Mouse (Mus musculus) CD4-positive, CD25-positive, alpha-beta regulatory T cell, adult 2 months (primary cell): Measurements from ENCODE around the gene 3100002H09Rik.

Source experiments
- DNase-seq: peaks from one replicate; pipeline ENCODE4 v3.0.0-alpha.2; 2012; ENCODE audit warnings: low read depth, low spot score

3100002H09Rik gene

DNA sequence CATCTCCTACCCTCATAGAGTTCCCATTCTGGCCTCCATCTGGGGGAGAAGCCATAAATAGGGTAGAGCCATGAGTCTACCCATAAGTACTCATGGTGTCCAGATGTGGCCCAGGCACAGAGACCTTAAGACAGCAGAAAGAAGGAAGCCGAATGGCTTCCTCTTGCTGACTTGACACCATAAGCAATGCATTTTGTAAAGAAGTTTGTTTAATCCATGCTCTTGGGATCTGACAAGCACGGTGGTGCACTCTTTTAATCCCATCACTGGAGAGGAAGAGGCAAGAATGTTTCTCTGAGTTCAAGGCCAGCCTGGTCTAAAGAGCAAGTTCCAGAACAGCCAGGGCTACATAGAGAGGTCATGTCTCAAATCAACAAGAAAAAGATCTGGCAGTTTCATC lies at the start of gene 3100002H09Rik:
Gene 3100002H09Rik (minus strand): TSS at position 101 of the 400 bp plus-strand sequence.
- no peak for DNase-seq

DNA sequence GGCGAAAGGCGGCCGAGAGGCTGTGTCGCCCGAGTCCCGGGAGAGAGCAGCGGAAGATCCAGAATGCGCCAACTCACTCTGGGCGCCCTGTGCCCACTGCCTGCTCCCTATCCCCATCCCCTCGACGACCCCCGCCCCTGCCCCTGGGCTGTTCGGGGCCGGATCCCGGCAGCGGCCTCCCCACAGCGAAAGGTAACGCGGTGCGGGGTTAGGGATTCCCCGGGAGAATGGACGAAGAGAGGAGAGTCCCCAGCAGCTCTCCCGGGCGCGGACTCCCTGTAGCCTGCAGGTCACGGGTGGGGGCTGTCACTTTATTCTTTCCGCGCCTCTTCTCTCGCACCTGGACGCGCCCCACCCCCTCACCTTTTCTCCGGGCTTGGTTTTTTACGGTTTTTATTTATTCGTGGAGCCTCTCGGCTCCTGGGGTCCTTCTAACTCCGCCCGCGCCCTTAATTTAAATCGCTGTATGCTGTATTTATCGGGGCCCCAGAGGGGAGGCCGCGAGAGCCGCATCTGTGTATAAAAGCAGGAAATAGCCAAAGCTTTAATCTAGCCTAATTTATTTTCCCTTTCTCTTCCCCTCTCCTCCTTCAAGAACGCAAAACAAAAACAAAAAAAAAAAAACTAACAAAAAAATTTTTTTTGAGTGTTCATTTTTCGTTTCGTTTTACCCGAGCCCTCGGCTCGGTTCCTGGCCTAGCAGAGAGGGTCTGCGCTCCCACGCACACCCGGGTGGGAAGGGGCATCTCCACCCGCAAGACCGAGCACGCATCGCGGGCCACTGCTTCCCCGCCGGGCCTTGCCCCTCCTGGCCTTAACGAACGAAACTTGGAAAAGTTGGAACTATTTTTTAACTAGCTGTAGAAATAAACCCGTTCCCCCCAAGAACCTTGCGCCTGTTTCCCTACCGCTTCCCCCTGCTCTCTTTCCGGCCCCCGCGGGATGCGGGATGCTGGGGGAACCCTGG lies 48.9 kb upstream of the 3100002H09Rik start:
- DNase-seq, result no peak

DNA sequence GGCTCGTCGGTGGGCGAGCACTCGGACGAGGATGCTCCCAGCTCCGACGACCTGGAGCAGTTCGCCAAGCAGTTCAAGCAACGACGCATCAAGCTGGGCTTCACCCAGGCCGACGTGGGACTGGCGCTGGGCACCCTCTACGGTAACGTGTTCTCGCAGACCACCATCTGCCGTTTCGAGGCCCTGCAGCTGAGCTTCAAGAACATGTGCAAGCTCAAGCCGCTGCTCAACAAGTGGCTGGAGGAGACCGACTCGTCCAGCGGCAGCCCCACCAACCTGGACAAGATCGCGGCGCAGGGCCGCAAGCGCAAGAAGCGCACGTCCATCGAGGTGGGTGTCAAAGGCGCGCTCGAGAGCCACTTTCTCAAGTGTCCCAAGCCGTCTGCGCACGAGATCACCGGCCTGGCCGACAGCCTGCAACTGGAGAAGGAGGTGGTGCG lies 47.8 kb upstream of the 3100002H09Rik start:
- DNase-seq, result peak; percentile 17

DNA sequence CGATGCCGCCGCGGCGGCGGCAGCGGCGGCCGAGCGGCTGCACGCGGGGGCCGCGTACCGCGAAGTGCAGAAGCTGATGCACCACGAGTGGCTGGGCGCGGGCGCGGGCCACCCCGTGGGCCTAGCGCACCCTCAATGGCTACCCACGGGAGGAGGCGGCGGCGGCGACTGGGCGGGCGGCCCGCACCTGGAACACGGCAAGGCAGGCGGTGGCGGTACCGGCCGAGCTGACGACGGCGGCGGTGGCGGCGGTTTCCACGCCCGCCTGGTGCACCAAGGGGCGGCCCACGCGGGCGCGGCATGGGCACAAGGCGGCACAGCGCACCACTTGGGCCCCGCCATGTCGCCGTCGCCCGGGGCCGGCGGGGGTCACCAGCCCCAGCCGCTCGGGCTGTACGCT lies 47.2 kb upstream of the 3100002H09Rik start:
- peak; percentile 34 for DNase-seq

DNA sequence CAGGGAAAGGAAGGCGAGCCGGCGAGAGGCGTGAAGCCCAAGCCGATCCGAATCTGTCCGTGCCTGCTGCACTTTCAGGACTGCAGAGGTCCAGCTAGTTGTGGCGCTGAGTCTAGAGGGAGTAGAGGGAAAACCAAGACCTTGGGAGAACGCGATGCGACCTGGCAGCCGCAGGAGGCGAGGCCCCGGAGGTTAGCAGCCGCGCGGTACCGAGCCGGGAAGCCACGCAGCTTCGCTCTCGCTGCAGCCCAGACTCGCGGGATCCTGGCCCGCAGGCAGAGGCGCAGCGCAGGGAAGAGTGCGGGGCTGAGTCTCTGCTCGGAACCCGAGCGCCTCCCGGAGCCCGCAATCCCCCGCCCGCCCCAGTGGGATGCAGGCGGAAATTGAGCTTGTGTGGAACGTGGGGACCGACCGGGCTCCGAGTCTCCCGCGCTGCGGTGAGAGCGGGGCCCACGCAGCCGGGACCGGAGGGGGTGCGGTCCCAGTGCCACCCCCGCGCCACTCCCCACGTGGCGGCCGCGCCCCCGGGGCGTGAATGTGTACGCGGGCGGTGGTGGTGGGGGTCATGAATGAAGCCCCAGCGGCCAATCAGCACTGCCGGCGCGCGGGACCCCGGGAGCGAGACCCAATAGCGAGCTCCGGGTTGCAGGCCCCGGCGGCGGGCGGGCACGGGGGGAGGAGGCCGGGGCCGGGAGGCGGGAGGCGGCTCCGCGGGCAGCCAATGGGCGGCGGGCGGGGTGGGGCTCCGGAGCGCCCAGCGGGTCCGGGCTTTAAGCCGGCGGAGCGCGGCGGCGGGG lies 46.4 kb upstream of the 3100002H09Rik start:
- DNase-seq, result peak; percentile 65

DNA sequence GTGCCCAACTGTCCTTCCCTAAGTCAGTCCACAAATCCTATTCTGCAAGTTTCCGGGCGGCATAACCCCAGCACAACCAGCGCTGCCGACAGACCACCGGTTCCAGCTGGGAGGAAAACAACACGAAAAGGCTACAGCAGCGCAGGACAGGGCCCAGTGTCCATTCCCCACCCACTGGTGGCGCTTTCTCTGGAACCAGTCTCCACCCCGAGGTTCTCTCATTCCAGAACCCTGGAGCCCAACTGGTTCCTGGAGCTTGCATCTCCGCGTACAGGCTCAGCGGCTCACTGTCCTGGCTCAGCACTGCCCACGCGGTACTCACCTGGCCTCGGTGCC lies 45.9 kb upstream of the 3100002H09Rik start, which contains the start of gene Pou3f1:
Gene Pou3f1 (plus strand): TSS at position 290 of the 336 bp plus-strand sequence.
- DNase-seq, result no peak

DNA sequence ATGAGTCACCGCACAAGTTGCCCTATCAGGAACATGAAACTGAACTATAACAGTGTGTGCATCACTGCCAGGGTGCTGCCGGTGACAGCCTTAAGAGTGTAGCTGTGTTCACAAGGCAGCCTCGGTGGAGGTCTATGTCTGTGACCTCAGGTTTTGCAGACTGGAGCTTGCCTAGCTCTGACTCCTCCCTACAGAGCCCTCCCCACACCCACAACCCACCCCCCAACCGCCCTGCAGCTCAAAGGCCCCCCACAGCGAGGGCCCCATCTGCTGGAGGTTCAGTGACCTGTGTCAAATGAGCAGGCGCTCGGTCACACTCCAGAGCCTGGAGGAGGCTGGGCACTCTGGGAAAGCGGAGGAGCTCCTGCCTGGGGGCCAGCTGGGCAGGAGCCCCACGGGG lies 42.3 kb upstream of the 3100002H09Rik start:
- DNase-seq, result no peak

DNA sequence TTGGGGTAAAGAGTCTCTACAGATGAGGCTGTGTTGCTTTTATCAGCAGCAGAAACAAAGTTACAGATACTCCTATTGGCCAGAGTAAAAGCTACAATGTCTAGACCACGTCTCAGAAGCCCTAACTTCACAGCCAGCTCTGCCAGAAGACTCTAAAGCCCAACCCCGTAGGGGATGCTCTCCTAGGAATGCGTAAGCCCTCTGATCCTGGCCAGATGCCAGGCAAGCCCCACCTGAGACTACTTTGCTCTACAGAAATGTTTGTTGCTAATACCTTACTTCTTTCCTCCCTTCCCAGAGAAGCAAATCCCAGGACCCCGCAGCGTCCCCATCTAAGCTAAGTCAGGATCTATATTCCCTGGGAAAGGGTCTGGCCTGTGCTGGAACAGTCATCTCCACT lies 37.3 kb upstream of the 3100002H09Rik start:
- no peak for DNase-seq

DNA sequence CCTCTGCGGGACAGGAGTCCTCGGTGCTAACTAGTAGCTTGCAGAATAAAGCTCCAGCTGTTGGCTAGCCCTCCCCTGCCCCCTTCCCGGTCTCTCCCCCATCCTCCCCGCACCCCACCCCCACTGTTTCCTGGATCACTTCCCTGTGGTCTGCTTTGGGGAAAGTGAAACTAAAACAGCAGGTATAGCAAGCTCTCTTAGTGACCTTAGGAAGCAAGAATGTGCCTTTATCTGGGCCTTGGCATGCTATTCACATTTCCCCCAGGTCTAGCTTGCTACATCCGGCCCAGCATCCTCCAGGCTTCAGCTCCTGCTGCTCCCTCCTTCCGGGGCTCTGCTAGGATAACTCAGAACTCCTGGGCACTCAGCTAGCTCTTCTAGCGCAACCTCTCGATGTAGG lies 36.0 kb upstream of the 3100002H09Rik start:
- DNase-seq, result no peak

DNA sequence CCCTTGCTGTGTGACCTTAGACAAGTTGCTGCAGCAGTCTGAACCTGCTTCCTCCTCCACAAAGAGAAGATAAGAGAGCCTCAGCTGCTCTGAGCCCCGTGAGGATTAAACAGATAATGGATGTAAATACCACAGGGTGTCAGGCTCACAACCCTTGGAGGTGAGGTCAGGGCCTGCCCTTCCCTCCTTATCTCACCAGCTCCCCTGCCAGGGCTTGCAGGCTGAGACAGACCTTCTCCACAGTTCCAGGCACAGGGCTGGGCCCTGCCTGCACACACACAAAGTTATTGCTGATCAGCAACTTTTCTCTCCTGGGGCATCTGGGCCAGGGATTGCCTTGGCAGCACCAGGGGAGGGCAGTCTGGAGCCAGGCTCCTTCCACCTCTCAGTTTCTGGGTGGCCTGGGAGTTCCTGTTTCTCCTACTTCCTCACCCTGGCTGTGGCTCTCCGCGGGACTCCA lies 34.4 kb upstream of the 3100002H09Rik start:
- no peak for DNase-seq

DNA sequence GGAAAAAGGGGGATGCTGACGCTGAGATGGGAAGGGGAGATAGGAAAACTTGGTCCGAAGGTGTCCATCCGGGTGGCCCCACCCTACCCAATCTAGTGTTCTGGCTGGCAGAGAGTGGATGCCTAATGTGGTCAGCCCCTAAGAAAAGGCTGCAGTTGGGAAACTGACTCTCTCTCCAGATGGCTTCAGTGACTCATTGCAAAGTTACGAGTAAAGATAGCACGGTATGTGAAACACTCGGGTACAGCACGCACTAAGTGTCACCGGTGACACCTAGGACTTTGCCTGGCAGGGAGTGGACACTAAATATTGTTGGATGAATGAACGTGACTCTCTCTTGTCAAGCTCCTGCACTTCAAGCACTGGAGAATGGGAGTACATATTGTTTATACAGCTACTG lies 33.3 kb upstream of the 3100002H09Rik start:
- DNase-seq, result no peak

DNA sequence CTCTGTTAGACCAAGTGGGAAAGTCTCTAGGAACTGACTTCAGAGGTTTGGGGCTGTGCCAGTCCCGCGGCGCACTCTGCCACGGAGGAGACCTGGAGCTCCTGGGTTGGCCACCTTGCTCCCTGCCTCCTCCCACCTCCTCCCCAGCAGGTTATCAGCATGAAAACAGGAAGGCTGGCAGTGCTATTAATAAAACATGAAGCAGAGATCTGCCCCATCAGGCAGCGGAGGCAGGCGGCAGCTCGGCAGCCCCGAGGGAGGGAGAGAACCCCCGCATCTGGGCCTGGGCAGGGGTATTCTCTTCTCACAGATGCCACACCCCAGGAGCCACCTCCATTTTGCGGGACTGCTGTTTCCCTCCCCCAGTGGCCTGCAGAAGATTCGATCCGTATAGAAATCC lies 29.1 kb upstream of the 3100002H09Rik start:
- DNase-seq, result no peak

DNA sequence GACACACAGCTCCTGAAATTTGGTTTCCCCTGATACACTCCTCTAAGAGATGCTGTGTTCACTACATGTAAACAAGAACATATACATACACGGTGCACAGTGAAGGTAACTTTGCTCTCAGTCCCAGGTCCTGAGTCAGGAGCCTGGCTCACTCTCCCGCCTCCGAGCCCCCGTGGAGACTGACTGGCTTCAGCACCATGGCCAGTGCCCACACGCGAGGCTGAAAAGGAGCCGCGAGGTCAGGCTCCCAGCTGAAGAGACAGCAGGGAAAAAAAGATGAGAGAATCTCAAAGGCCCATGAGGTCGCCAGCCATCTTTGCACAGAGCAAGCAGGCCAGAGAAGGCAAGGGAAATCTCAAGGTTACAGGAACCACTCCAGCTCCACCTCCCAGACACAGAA lies 22.7 kb upstream of the 3100002H09Rik start:
- no peak for DNase-seq

DNA sequence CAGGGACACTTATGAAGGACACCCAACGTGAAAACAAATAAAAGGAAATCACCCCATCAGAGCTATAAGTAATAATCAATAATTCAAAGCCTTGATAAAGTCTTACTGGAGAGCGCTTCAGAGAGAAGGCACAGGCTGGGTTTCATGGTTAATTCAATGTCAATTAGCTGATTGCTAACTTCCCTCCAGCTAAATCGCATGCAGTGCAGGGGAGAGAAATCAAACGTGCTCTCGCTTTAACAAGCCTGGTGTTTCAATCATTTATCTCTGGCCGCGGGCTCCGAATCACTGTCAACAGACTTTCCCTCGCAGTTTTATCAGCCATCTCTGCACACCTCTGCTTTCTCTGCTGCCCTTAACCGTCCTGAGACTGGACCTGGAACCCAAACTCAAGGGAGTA lies 22.3 kb upstream of the 3100002H09Rik start:
- DNase-seq, result no peak

DNA sequence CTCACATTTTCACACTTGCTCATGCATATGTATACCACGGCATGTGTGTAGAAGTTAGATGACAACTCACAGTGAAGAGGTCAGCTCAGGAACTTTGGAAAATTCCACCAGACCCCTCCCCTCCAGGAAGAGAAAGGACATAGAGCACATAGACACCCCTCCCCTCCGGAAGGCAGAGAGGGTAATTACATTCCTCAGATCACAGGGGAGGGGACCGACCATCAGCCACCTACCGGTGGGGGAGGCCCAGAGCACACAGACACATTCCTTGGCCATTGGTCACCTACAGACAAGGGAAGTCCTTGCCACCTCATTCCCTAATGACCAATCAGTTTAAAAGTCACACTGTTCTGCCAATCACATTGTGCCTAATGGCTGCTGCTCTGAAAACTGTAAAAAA lies 20.9 kb upstream of the 3100002H09Rik start:
- DNase-seq, result no peak

DNA sequence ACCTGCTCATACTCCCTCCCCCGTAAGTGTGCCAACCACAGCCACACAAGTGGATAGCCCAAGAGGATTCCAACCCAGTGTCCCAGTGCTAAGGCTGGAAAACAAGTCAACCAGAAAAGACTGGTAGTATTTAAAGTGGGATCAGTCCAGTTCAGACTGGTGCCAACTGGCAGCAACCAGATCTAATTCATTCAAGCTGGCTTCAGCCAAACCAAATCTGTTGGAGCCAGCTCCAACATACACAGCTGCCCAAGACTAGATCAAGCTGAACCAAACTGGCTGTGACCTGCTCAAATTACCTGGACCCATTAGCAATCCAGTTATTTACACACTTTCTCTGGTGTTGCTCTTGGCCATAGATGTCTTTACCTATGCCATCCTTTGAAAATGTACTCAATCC lies 16.2 kb upstream of the 3100002H09Rik start:
- DNase-seq, result no peak

DNA sequence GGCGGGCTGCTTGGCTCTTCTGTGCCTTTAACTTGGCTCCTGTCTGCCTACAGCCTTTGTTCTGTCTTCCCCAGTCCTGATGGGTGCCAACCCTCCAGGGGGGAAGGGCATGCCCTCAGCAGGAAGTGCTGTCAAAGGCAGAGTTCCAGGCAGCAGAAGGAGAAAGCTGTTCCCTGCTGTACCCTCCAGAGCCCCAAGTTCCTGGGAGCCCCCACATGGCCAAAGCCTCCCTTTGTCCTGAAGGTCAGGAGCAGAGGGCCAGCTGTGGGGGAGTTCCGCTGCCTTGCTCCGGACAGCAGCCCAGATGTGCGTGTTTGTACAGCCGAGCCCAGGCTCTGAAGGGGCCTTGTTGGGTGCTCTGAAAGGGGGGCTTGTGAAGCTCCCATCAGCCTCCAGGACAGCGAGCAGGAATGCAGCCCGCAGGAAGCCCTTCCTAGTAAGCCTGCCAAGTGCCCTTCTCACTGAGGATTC lies 13.5 kb upstream of the 3100002H09Rik start:
- DNase-seq, result no peak

DNA sequence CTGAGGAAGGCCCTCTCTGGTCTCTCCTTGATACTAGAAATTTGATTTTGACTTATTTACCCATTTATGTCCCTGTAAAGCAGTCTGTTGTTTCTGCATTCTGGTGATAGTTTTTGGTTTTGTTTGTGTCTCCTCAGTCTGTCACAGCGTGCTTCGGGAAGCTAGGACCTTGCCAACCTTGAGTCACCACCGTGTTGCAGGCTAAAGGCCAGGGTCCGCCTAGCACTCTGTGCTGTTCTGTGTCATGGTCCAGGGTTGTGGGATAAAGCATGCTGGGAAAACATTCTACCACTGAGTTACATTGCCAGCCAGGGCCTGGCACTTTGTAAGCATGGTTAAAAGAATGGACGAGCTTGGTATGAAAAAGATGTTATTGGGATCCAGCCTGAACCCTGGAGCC lies 12.0 kb upstream of the 3100002H09Rik start:
- no peak for DNase-seq

DNA sequence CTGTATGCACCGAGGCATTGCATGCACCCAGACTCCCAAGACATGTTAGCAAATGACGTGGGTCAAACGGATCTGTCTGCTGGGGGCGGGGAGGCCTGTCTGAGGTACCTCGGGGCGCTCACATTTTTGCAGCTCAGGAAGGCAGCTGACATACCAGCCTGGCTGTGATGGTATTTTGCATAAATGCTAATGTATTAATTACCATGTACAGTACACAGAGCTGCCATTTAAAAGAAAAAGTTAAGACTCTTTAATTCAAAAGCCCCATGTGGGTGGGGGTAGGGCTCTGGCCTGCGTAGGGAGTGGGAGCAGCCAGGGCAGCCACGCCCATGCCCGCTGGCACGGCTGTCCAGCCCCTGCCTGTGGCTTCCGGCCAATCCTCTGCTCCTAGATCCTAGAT lies 10.8 kb upstream of the 3100002H09Rik start:
- no peak for DNase-seq

DNA sequence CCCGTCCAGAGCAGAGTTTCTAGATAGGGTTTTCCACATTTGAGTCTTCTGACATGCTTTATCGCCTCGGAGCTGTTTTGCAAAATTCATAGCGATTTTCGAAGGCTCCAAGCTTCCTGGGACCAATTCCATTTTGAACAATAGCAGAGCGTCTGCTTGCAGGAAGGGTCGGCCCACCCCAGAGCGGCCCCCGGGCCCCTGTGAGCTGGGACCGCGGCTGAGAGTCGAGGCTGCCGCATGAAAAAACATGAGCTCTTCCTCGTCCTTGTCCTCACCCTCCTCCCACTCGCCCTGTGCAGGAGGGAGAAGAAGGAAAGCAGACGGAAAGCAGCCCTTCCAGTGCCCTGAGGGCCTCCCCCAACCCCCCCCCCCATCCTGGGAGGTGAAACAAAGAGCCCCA lies 8.0 kb upstream of the 3100002H09Rik start:
- DNase-seq, result no peak

DNA sequence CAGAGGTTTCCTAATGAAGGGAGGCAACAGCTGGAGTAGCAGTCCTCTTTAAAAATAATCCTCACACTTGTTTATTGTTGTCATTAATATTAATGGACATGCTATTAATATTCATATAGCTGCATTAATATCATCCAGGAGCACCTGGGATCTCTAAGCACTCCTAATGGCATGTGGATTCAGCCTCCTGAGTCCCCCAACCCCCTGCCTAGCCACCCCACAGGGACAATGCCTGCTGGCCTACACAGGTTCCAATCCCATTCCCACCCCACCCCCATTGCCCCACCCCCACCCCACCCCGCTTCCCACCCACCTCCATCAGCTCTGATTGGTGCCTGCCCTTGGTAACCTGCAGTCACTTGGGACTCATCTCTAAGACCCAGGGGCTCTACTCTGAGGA lies 6.0 kb upstream of the 3100002H09Rik start:
- DNase-seq, result no peak

DNA sequence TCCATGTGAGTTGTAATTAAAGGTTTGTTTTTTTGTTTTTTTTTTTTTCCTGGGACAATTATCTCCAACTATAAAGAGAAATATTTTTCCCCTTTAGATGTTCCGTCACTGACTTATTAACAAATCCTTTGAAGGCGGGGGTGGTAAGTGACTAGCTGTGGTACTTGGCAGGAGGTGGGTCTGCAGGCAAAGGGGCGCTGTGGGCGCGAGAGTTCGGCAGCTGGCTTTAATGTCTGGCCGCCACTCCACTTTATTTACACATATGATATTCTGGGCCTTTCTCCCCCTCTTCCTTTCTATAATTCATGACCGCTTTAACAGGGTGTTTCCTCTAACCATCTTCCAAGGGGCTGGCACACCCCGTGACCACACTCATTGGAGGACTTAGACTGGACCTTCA lies 5.4 kb upstream of the 3100002H09Rik start:
- DNase-seq, result no peak
